Mouse (Mus musculus) forebrain, embryonic 15.5 days (tissue): ENCODE measurements around the gene Trh. TPM values are rescaled to one million over a fixed set of nuclear protein-coding genes. Genes with fewer than 3 reads are reported as not detected.

Experiments used
- ATAC-seq: fragments of 200-750 bp; cut with Nextera tagmentation; replicated peaks from 2 replicates; pipeline ENCODE4 v1.8.0; 2017; ENCODE audit warnings: mild to moderate bottlenecking, moderate TSS enrichment, moderate library complexity
- H3K27ac ChIP-seq: fragments of 300-500 bp; sonication (generic); replicated peaks from 2 replicates; pipeline ENCODE4 v1.5.1; 2015; ENCODE audit warnings: mild to moderate bottlenecking, inconsistent platforms
- H3K27me3 ChIP-seq: fragments of 300-500 bp; sonication (generic); 2 replicates; pipeline ENCODE4 v1.6.1; 2015; ENCODE audit warnings: inconsistent platforms
- H3K36me3 ChIP-seq: fragments of 300-500 bp; sonication (generic); 2 replicates; pipeline ENCODE4 v1.6.1; 2015; ENCODE audit warnings: mild to moderate bottlenecking, inconsistent platforms
- H3K4me1 ChIP-seq: fragments of 300-500 bp; sonication (generic); 2 replicates; pipeline ENCODE4 v1.6.1; 2015; ENCODE audit warnings: inconsistent platforms
- H3K4me2 ChIP-seq: fragments of 300-500 bp; sonication (generic); replicated peaks from 2 replicates; pipeline ENCODE4 v1.6.1; 2015; ENCODE audit warnings: mild to moderate bottlenecking, inconsistent platforms
- H3K4me3 ChIP-seq: fragments of 300-500 bp; sonication (generic); 2 replicates; pipeline ENCODE4 v1.5.1; 2015; ENCODE audit warnings: mild to moderate bottlenecking, inconsistent platforms
- H3K9ac ChIP-seq: fragments of 300-500 bp; sonication (generic); replicated peaks from 2 replicates; pipeline ENCODE4 v1.6.1; 2015; ENCODE audit warnings: mild to moderate bottlenecking, inconsistent platforms
- H3K9me3 ChIP-seq: fragments of 300-500 bp; sonication (generic); 2 replicates; pipeline ENCODE4 v1.6.1; 2016; ENCODE audit warnings: inconsistent platforms
- WGBS: fragments of 180-500 bp; shearing (Covaris S2); methylation state at CpG from one replicate; pipeline ENCODE4 v1.1.7; 2015; ENCODE audit warnings: mixed read lengths; 5-methylcytosine and 5-hydroxymethylcytosine counted together
- polyA plus RNA-seq: library from polyadenylated mRNA; unstranded; fragments of >200 nt; fragmentation: Nextera tagmentation; extraction: Ambion mirVana; gene quantifications from 2 replicates; pipeline ENCODE4 v1.2.1, GENCODE M21; 2015

Trh gene
- polyA plus RNA-seq, 1 experiment from 2014 or later = 10.7 TPM

GRCm38 (mm10) chr6:92253253-92253870, 8.9 kb upstream of the Trh start:
- Histone ChIP-seq H3K9me3 (no peaks in the 10 kb centered on the region), H3K4me2 (no peak overlapping the region), H3K4me3 (no peak overlapping the region), H3K36me3 (no peaks in the 10 kb centered on the region), H3K27me3 (no peaks in the 10 kb centered on the region), H3K9ac (no peak overlapping the region), H3K4me1 (no peaks in the 10 kb centered on the region), H3K27ac (no peak overlapping the region)
- no peak for ATAC-seq
- WGBS = 80% methylated on average over 3 of the region's 3 CpGs

GRCm38 (mm10) chr6:92247215-92247919, 2.9 kb upstream of the Trh start:
- Histone ChIP-seq H3K9me3 (no peaks in the 10 kb centered on the region), H3K4me1 (peaks cover 7% of the 10 kb centered on the region; the same call in 1 of the 2 replicates), H3K27ac (no peak overlapping the region), H3K27me3 (peaks cover 24% of the 10 kb centered on the region), H3K9ac (no peak overlapping the region), H3K36me3 (no peaks in the 10 kb centered on the region), H3K4me2 (no peak overlapping the region), H3K4me3 (no peak overlapping the region)
- no peak for ATAC-seq
- 7% methylated on average over 7 of the region's 7 CpGs for whole genome bisulfite sequencing

GRCm38 (mm10) chr6:92246335-92246734, 1.9 kb upstream of the Trh start:
- WGBS = 2% methylated on average over 3 of the region's 3 CpGs

GRCm38 (mm10) chr6:92241178-92241906, 3.1 kb downstream of the Trh start:
- 78% methylated on average over 3 of the region's 3 CpGs for WGBS
- Histone ChIP-seq H3K4me1 (peaks cover 7% of the 10 kb centered on the region; the same call in 1 of the 2 replicates), H3K4me3 (no peak overlapping the region)

More at GRCm38 (mm10) chr6:92246335-92246734, 1.9 kb upstream of the Trh start:
- no peaks in the 10 kb centered on the region for H3K36me3 ChIP-seq
- H3K9ac ChIP-seq = no peak overlapping the region
- ATAC-seq = no peak
- peaks cover 24% of the 10 kb centered on the region for H3K27me3 ChIP-seq
- peaks cover 7% of the 10 kb centered on the region; the same call in 1 of the 2 replicates for H3K4me1 ChIP-seq
- H3K27ac ChIP-seq = no peak overlapping the region
- no peaks in the 10 kb centered on the region for H3K9me3 ChIP-seq
- H3K4me3 ChIP-seq = no peak overlapping the region
- no peak overlapping the region for H3K4me2 ChIP-seq

DNA sequence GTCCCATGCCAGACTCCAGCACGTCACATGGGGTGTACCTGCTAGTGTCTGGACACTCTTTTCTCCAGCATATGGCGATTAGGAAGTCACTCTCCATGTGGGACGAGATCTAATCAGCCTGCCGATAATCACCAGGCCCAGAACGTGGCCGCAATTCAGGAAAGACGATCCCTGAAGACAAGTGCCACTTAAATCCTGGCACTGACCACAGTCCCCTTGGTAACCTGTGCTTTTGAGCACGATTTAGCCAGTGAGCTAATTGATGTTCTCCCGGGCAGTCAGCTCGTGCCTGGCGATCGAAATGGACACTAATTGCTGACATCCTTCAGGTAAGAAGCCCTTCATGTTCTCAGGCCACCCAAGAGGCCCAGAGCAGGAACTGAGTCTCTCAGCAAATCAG, 9.4 kb downstream of the Trh start:
- Histone ChIP-seq H3K4me2 (no peak overlapping the region), H3K4me1 (no peaks in the 10 kb centered on the region), H3K27ac (no peak overlapping the region), H3K27me3 (no peaks in the 10 kb centered on the region), H3K4me3 (no peak overlapping the region), H3K9ac (no peak overlapping the region), H3K36me3 (no peaks in the 10 kb centered on the region), H3K9me3 (no peaks in the 10 kb centered on the region)
- 55% methylated on average over 12 of the region's 12 CpGs for WGBS
- ATAC-seq = no peak

More at GRCm38 (mm10) chr6:92241178-92241906, 3.1 kb downstream of the Trh start:
- no peaks in the 10 kb centered on the region for H3K9me3 ChIP-seq
- peaks cover 24% of the 10 kb centered on the region for H3K27me3 ChIP-seq
- H3K4me2 ChIP-seq = no peak overlapping the region
- ATAC-seq = peak; percentile 96
- H3K27ac ChIP-seq = no peak overlapping the region
- H3K36me3 ChIP-seq = no peaks in the 10 kb centered on the region
- no peak overlapping the region for H3K9ac ChIP-seq

- H3K4me1 ChIP-seq = no peaks in the 10 kb centered on the region
- no peaks in the 10 kb centered on the region for H3K27me3 ChIP-seq
- H3K4me2 ChIP-seq = no peak overlapping the region
- H3K4me3 ChIP-seq = no peak overlapping the region
- H3K9me3 ChIP-seq = no peaks in the 10 kb centered on the region
- no peak overlapping the region for H3K9ac ChIP-seq
- no peaks in the 10 kb centered on the region for H3K36me3 ChIP-seq
- H3K27ac ChIP-seq = no peak overlapping the region
- WGBS = 77% methylated on average over 4 of the region's 4 CpGs
- ATAC-seq = no peak
Measured at GRCm38 (mm10) chr6:92231762-92232161, 12.7 kb downstream of the Trh start.

DNA sequence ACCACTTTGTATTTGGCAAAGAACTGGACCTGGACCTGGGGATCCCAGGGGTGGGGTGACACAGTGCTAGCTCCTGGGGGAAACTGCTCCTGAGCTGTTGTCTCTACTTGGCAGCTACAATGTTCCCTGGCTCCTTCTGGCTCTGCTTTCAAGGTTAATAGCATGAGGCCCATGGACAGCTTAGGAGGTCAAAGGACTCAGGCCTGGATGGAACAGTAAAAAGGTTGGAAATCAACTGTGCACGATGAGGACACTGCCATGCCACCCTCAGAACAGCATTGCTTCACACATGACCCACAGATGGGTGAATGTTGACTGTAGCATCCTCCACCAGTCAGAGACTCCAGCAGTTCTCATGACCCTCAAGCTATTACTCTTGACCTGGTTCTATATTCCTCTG, 13.1 kb downstream of the Trh start:
- ATAC-seq = no peak
- no peaks in the 10 kb centered on the region for H3K4me1 ChIP-seq
- H3K27ac ChIP-seq = no peak overlapping the region
- 46% methylated on average over 1 of the region's 1 CpGs for WGBS
- H3K4me3 ChIP-seq = no peak overlapping the region
- H3K9ac ChIP-seq = no peak overlapping the region
- no peaks in the 10 kb centered on the region for H3K36me3 ChIP-seq
- no peak overlapping the region for H3K4me2 ChIP-seq
- H3K27me3 ChIP-seq = no peaks in the 10 kb centered on the region
- H3K9me3 ChIP-seq = no peaks in the 10 kb centered on the region

DNA sequence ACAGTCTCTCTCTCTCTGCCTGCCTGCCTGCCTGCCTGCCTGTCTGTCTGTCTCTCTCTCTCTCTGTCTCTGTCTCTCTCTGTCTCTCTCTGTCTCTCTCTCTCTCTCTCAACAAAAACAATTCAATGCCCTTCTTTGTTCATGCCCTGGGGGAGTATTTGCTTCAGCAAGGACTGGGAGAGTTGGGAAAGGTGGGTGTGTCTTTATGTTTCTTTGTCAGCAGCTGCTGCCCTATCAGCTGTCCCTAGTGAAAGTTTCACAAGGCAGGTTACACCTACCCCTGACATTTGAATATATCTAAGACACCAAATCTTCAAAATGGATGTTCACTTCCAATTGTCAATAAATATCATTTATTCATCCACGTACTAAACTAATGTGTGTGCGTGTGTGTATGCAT, 14.9 kb downstream of the Trh start:
- Histone ChIP-seq H3K27me3 (no peaks in the 10 kb centered on the region), H3K4me1 (no peaks in the 10 kb centered on the region), H3K36me3 (no peaks in the 10 kb centered on the region), H3K4me3 (no peak overlapping the region), H3K27ac (no peak overlapping the region), H3K9ac (no peak overlapping the region), H3K9me3 (no peaks in the 10 kb centered on the region), H3K4me2 (no peak overlapping the region)
- no peak for ATAC-seq
- 83% methylated on average over 2 of the region's 2 CpGs for WGBS

GRCm38 (mm10) chr6:92229103-92229502, 15.3 kb downstream of the Trh start:
- ATAC-seq = no peak
- Histone ChIP-seq H3K9me3 (no peaks in the 10 kb centered on the region), H3K27me3 (no peaks in the 10 kb centered on the region), H3K4me3 (no peak overlapping the region), H3K4me2 (no peak overlapping the region), H3K27ac (no peak overlapping the region), H3K36me3 (no peaks in the 10 kb centered on the region), H3K9ac (no peak overlapping the region), H3K4me1 (no peaks in the 10 kb centered on the region)

DNA sequence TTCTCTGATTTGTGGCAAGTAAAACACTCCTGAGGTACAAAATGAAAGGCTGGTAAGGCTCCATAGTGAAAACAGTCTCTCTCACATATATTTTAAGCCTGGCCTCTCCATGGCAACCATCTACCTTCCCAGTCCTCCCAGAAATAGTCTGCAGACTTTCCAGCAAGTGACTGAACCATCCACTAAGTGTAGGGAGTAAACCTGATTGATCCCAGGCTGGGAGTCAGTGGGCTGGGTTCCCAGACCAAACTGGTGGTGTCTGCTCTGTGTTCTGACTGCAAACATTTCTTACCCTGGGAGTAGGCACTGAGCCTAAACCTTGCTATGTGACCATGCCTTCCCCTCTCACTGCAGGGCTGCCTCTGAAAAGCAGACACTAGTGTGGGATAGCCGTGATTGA, 19.5 kb downstream of the Trh start:
- Histone ChIP-seq H3K4me3 (no peak overlapping the region), H3K36me3 (no peaks in the 10 kb centered on the region), H3K4me2 (no peak overlapping the region), H3K4me1 (no peaks in the 10 kb centered on the region), H3K27me3 (no peaks in the 10 kb centered on the region), H3K9ac (no peak overlapping the region), H3K27ac (no peak overlapping the region), H3K9me3 (no peaks in the 10 kb centered on the region; the same call in 1 of the 2 replicates)
- ATAC-seq = no peak
- WGBS = 85% methylated on average over 1 of the region's 1 CpGs

GRCm38 (mm10) chr6:92222021-92222420, 22.4 kb downstream of the Trh start:
- Histone ChIP-seq H3K9me3 (no peaks in the 10 kb centered on the region; the same call in 1 of the 2 replicates), H3K36me3 (no peaks in the 10 kb centered on the region), H3K4me2 (no peak overlapping the region), H3K27ac (no peak overlapping the region), H3K27me3 (no peaks in the 10 kb centered on the region), H3K4me1 (no peaks in the 10 kb centered on the region), H3K4me3 (no peak overlapping the region), H3K9ac (no peak overlapping the region)
- 82% methylated on average over 3 of the region's 3 CpGs for WGBS
- ATAC-seq = no peak

GRCm38 (mm10) chr6:92221604-92222003, 22.8 kb downstream of the Trh start:
- no peak for ATAC-seq
- H3K4me1 ChIP-seq = no peaks in the 10 kb centered on the region
- no peaks in the 10 kb centered on the region for H3K27me3 ChIP-seq
- WGBS = 85% methylated on average over 6 of the region's 6 CpGs
- H3K27ac ChIP-seq = no peak overlapping the region
- H3K4me2 ChIP-seq = no peak overlapping the region
- no peaks in the 10 kb centered on the region; the same call in 1 of the 2 replicates for H3K9me3 ChIP-seq
- H3K36me3 ChIP-seq = no peaks in the 10 kb centered on the region
- H3K9ac ChIP-seq = no peak overlapping the region
- no peak overlapping the region for H3K4me3 ChIP-seq
